Mouse (Mus musculus) neural tube, embryonic 15.5 days (tissue): ENCODE data around the gene Anxa6. TPM values are rescaled to one million over a fixed set of nuclear protein-coding genes. Genes with fewer than 3 reads are reported as not detected.
A peak's percentile ranks its signal among the peaks of the same experiment; 100 is the strongest.

ENCODE experiments used
- ATAC-seq: fragments of 200-750 bp; cut with Nextera tagmentation; 2 replicates; pipeline ENCODE4 v1.8.0; 2017; ENCODE audit warnings: mild to moderate bottlenecking, moderate TSS enrichment, moderate library complexity; ENCODE audit not compliant: low FRiP score
- H3K27ac ChIP-seq: fragments of 300-500 bp; sonication (generic); replicated peaks from 2 replicates; pipeline ENCODE4 v1.5.1; 2015; ENCODE audit warnings: mild to moderate bottlenecking, inconsistent platforms
- H3K27me3 ChIP-seq: fragments of 300-500 bp; sonication (generic); replicated peaks from 2 replicates; pipeline ENCODE4 v1.6.1; 2015; ENCODE audit warnings: inconsistent platforms
- H3K36me3 ChIP-seq: fragments of 300-500 bp; sonication (generic); 2 replicates; pipeline ENCODE4 v1.6.1; 2015; ENCODE audit warnings: inconsistent platforms
- H3K4me1 ChIP-seq: fragments of 300-500 bp; sonication (generic); 2 replicates; pipeline ENCODE4 v1.6.1; 2015; ENCODE audit warnings: inconsistent platforms
- H3K4me2 ChIP-seq: fragments of 300-500 bp; sonication (generic); 2 replicates; pipeline ENCODE4 v1.6.1; 2015; ENCODE audit warnings: inconsistent platforms, mild to moderate bottlenecking, moderate library complexity
- H3K4me3 ChIP-seq: fragments of 300-500 bp; sonication (generic); replicated peaks from 2 replicates; pipeline ENCODE4 v1.5.1; 2015; ENCODE audit warnings: mild to moderate bottlenecking, inconsistent platforms
- H3K9ac ChIP-seq: fragments of 300-500 bp; sonication (generic); replicated peaks from 2 replicates; pipeline ENCODE4 v1.6.1; 2015; ENCODE audit warnings: mild to moderate bottlenecking, inconsistent platforms
- H3K9me3 ChIP-seq: fragments of 300-500 bp; sonication (generic); replicated peaks from 2 replicates; pipeline ENCODE4 v1.6.1; 2016; ENCODE audit warnings: inconsistent platforms
- WGBS: fragments of 180-500 bp; shearing (Covaris S2); methylation state at CpG from one replicate; pipeline ENCODE4 v1.1.7; 2015; ENCODE audit warnings: mixed read lengths; 5-methylcytosine and 5-hydroxymethylcytosine counted together
- polyA plus RNA-seq: library from polyadenylated mRNA; unstranded; fragments of >200 nt; fragmentation: Nextera tagmentation; extraction: Ambion mirVana; gene quantifications from 2 replicates; pipeline ENCODE4 v1.2.1, GENCODE M21; 2015

The Anxa6 gene
- 98.4 and 142 TPM in 2 replicates for polyA plus RNA-seq

GRCm38 (mm10) chr11:55033040-55033660 lies at the start of gene Anxa6:
Gene Anxa6, minus strand, starts transcription at chr11:55033445.
- Histone ChIP-seq H3K9ac (peak within 1 kb of the TSS; percentile 57), H3K4me3 (peak within 1 kb of the TSS; percentile 60), H3K4me2 (peak within 1 kb of the TSS; percentile 94), H3K27me3 (peaks cover 17% of the 10 kb centered on the region; the same call in 1 of the 2 replicates), H3K27ac (peak within 1 kb of the TSS; percentile 70), H3K36me3 (no peaks in the 10 kb centered on the region), H3K9me3 (no peaks in the 10 kb centered on the region), H3K4me1 (peaks cover 34% of the 10 kb centered on the region)
- WGBS: 2% methylated on average over 41 of the region's 41 CpGs
- peak; percentile 92 for ATAC-seq

DNA sequence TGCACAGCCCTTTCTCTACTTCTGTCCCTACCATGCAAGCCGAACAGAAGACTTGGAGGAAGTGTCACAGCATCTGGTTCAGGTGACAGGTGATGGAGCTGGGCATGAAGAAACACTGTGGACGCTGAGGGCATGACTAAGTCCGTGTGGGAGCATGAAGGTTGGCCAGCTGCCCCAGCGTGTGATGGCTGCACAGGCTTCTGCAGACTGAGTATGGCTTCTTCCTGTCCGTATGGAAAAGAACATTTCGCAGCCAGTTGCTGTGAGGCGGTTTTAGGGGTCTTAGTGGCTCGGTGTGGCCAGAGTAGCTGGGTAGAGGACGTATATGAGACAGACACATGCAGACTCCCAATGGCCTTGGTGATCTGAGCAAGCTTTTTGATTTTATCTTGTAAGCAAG lies 48.0 kb upstream of the Anxa6 start:
- no peak overlapping the region for H3K27ac ChIP-seq
- H3K4me3 ChIP-seq: no peak overlapping the region
- peaks cover 16% of the 10 kb centered on the region for H3K4me1 ChIP-seq
- WGBS: 90% methylated on average over 9 of the region's 9 CpGs
- ATAC-seq: no peak
- no peaks in the 10 kb centered on the region for H3K36me3 ChIP-seq
- H3K27me3 ChIP-seq: peaks cover 15% of the 10 kb centered on the region
- H3K9ac ChIP-seq: no peak overlapping the region
- H3K9me3 ChIP-seq: no peaks in the 10 kb centered on the region
- H3K4me2 ChIP-seq: no peak overlapping the region

DNA sequence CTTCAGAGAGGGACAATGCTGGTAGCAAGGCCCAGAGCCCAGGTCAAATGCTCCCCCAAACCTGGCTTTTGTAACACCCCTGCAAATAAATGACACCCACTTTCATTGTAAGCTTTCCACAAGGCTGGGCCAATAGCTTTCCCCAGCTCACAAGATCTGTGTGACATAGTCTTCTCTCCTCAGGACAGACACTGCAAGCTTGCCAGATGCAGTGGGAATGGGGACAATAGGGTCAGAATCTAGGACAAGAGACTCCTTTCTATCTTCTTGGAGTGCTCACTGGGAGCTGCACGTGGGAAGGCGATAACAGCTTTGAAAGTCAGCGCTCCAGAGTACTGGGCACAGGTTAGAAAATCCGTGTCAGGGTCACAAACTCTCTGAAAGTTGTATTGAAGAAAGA lies 45.9 kb upstream of the Anxa6 start:
- peaks cover 16% of the 10 kb centered on the region for H3K4me1 ChIP-seq
- H3K27me3 ChIP-seq: peaks cover 15% of the 10 kb centered on the region
- no peak overlapping the region for H3K9ac ChIP-seq
- no peaks in the 10 kb centered on the region for H3K9me3 ChIP-seq
- ATAC-seq: no peak
- H3K36me3 ChIP-seq: no peaks in the 10 kb centered on the region
- H3K27ac ChIP-seq: no peak overlapping the region
- no peak overlapping the region for H3K4me3 ChIP-seq
- WGBS: 63% methylated on average over 4 of the region's 4 CpGs
- no peak overlapping the region for H3K4me2 ChIP-seq

DNA sequence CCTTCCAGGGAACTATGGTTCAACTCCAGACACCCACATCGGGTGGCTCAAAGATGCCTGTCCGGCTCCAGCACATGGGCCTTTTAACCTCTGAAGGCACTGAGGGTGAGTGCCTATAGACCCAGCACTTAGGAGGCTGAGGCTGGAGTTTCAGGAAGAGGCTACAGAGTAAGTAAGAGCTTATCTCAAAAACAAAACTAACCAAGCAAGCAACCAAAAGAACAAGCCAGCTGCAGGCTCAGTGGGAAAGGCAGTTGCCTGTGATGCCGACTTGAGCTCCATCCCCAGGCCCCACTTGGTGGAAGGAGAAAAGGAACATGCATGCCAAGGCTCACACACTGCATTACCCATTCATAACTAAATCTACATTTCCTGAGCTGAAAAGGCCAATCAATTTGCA lies 45.3 kb upstream of the Anxa6 start:
- Histone ChIP-seq H3K9me3 (no peaks in the 10 kb centered on the region), H3K27ac (no peak overlapping the region), H3K4me1 (peaks cover 16% of the 10 kb centered on the region), H3K27me3 (peaks cover 15% of the 10 kb centered on the region), H3K4me2 (peak overlapping the region; percentile 94), H3K4me3 (peak overlapping the region; percentile 46; the same call in 1 of the 2 replicates), H3K9ac (no peak overlapping the region), H3K36me3 (no peaks in the 10 kb centered on the region)
- 65% methylated on average over 3 of the region's 3 CpGs for WGBS
- no peak for ATAC-seq

- WGBS: under 1% methylated on average over 50 of the region's 50 CpGs
- no peak within 1 kb of the TSS for H3K27ac ChIP-seq
- peaks cover 15% of the 10 kb centered on the region for H3K27me3 ChIP-seq
These were observed 44.3 kb upstream of the Anxa6 start, which contains the start of gene Ccdc69 for GRCm38 (mm10) chr11:55077331-55078231. Gene Ccdc69, minus strand, starts transcription at chr11:55078131.

GRCm38 (mm10) chr11:55076234-55076633 lies 43.0 kb upstream of the Anxa6 start:
- H3K36me3 ChIP-seq: no peaks in the 10 kb centered on the region
- peaks cover 15% of the 10 kb centered on the region for H3K27me3 ChIP-seq
- no peak for ATAC-seq
- H3K9ac ChIP-seq: no peak overlapping the region
- H3K9me3 ChIP-seq: no peaks in the 10 kb centered on the region
- 98% methylated on average over 5 of the region's 5 CpGs for WGBS
- peaks cover 16% of the 10 kb centered on the region for H3K4me1 ChIP-seq
- no peak overlapping the region for H3K27ac ChIP-seq
- no peak overlapping the region for H3K4me3 ChIP-seq
- H3K4me2 ChIP-seq: no peak overlapping the region

More at GRCm38 (mm10) chr11:55077331-55078231, 44.3 kb upstream of the Anxa6 start, which contains the start of gene Ccdc69:
- no peaks in the 10 kb centered on the region for H3K36me3 ChIP-seq
- peak; percentile 70; the same call in 1 of the 2 replicates for ATAC-seq
- peaks cover 16% of the 10 kb centered on the region for H3K4me1 ChIP-seq
- H3K4me2 ChIP-seq: peak within 1 kb of the TSS; percentile 94
- peak within 1 kb of the TSS; percentile 46 for H3K4me3 ChIP-seq
- peak within 1 kb of the TSS; percentile 48 for H3K9ac ChIP-seq
- no peaks in the 10 kb centered on the region for H3K9me3 ChIP-seq

DNA sequence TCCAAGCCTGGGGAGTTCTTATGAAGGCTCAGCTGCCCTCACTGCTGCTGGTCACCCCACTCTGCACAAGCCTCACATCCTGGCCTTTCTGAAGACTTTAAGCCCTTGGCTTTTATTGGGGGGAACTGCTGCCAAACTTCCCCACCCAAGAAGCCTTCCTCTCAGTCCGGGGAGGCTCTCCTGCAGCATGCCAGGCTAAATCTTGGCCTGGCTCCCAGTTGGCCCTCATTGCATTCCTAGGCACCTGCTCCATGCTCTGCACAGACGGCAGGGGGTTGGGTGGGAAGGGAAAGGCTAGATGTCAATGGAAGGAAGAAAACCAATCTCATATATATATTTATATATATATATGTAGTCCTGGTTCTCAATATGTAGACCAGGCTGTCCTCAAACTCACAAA lies 42.4 kb upstream of the Anxa6 start:
- Histone ChIP-seq H3K4me3 (no peak overlapping the region), H3K27ac (no peak overlapping the region), H3K4me2 (no peak overlapping the region), H3K36me3 (no peaks in the 10 kb centered on the region), H3K27me3 (peaks cover 15% of the 10 kb centered on the region), H3K9ac (no peak overlapping the region), H3K4me1 (peaks cover 16% of the 10 kb centered on the region), H3K9me3 (no peaks in the 10 kb centered on the region)
- WGBS: 55% methylated on average over 2 of the region's 2 CpGs
- no peak for ATAC-seq

- Histone ChIP-seq H3K4me1 (peaks cover 11% of the 10 kb centered on the region), H3K9me3 (no peaks in the 10 kb centered on the region), H3K36me3 (no peaks in the 10 kb centered on the region), H3K4me3 (no peak overlapping the region), H3K4me2 (no peak overlapping the region), H3K27ac (no peak overlapping the region), H3K9ac (no peak overlapping the region), H3K27me3 (peaks cover 3% of the 10 kb centered on the region; the same call in 1 of the 2 replicates)
- WGBS: 85% methylated on average over 10 of the region's 10 CpGs
- no peak for ATAC-seq
These were observed 39.9 kb upstream of the Anxa6 start for GRCm38 (mm10) chr11:55073191-55073590.

DNA sequence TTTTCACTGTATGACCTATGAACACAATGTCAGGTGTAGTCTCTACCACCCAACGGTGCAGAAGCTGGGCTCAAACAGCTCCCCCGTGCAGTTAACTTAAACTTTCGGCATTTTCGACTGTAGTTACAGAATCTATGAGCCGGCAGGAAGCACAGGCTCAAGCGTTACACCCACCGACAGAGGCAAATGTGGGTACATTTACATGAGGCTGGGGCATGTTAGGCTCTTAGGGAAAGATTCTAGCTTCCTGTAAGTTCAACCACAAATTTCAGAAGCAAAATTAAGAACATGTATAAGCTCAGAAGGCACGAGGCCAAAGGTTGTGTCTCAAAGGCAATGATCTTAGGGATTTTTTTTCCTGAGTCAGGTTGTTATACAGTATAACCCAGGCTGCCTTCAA lies 39.2 kb upstream of the Anxa6 start:
- 89% methylated on average over 8 of the region's 8 CpGs for WGBS
- no peaks in the 10 kb centered on the region for H3K36me3 ChIP-seq
- H3K27ac ChIP-seq: no peak overlapping the region
- ATAC-seq: no peak
- H3K4me2 ChIP-seq: no peak overlapping the region
- H3K9ac ChIP-seq: no peak overlapping the region
- H3K4me3 ChIP-seq: no peak overlapping the region
- peaks cover 3% of the 10 kb centered on the region; the same call in 1 of the 2 replicates for H3K27me3 ChIP-seq
- H3K4me1 ChIP-seq: peaks cover 5% of the 10 kb centered on the region
- H3K9me3 ChIP-seq: no peaks in the 10 kb centered on the region

GRCm38 (mm10) chr11:55071344-55071743 lies 38.1 kb upstream of the Anxa6 start:
- H3K9ac ChIP-seq: no peak overlapping the region
- WGBS: 93% methylated on average over 5 of the region's 5 CpGs
- no peaks in the 10 kb centered on the region for H3K36me3 ChIP-seq
- H3K27ac ChIP-seq: no peak overlapping the region
- no peaks in the 10 kb centered on the region for H3K4me1 ChIP-seq
- no peak overlapping the region for H3K4me3 ChIP-seq
- 0 out of 2 replicates have a peak, but pooled peaks cover under 1% of the 10 kb centered on the region for H3K27me3 ChIP-seq
- no peaks in the 10 kb centered on the region for H3K9me3 ChIP-seq
- no peak for ATAC-seq
- H3K4me2 ChIP-seq: no peak overlapping the region

DNA sequence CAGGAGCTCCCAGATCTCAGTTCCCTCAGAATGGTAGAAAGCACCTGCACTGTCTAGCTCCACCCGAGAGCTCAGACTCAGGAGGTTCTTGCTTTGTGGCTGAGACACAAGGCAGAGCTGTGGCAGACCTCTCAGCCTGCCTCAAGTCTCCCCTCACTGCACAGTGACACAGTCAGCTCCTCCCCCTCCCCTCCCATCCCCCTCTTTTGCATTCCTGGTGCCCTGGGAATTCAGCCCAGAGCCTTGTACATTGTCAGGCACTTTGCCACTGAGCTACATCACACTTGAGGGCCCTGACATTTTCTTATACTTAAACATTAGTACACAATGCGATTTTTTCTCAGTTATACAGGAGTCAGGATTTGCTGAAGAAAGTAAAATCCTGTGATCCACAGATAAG lies 35.8 kb upstream of the Anxa6 start:
- Histone ChIP-seq H3K36me3 (no peaks in the 10 kb centered on the region), H3K4me1 (no peaks in the 10 kb centered on the region), H3K4me2 (no peak overlapping the region), H3K9me3 (no peaks in the 10 kb centered on the region), H3K27ac (no peak overlapping the region), H3K9ac (no peak overlapping the region), H3K27me3 (no peaks in the 10 kb centered on the region), H3K4me3 (no peak overlapping the region)
- ATAC-seq: no peak
- WGBS: 60% methylated on average over 2 of the region's 2 CpGs
